Mouse (Mus musculus) limb, embryonic 10.5 days (tissue): ENCODE results near the gene Kcna7. TPM values are rescaled to one million over a fixed set of nuclear protein-coding genes. Genes with fewer than 3 reads are reported as not detected.

Source experiments
- DNase-seq: peaks from one replicate; pipeline ENCODE4 v3.0.0-alpha.2; 2017; ENCODE audit warnings: low spot score
- H3K27ac ChIP-seq: fragments of 300-500 bp; sonication (generic); 2 replicates; pipeline ENCODE4 v1.5.1; 2016; ENCODE audit warnings: mild to moderate bottlenecking
- H3K27me3 ChIP-seq: fragments of 300-500 bp; sonication (generic); 2 replicates; pipeline ENCODE4 v1.6.1; 2016; ENCODE audit warnings: low read depth, mild to moderate bottlenecking; ENCODE audit not compliant: poor library complexity, severe bottlenecking
- H3K36me3 ChIP-seq: fragments of 300-500 bp; sonication (generic); 2 replicates; pipeline ENCODE4 v1.6.1; 2016; ENCODE audit warnings: mild to moderate bottlenecking, moderate library complexity
- H3K4me1 ChIP-seq: fragments of 300-500 bp; sonication (generic); 2 replicates; pipeline ENCODE4 v1.6.1; 2016
- H3K4me3 ChIP-seq: fragments of 300-500 bp; sonication (generic); 2 replicates; pipeline ENCODE4 v1.5.1; 2016; ENCODE audit warnings: mild to moderate bottlenecking, moderate library complexity
- H3K9me3 ChIP-seq: fragments of 300-500 bp; sonication (generic); replicated peaks from 2 replicates; pipeline ENCODE4 v1.6.1; 2016; ENCODE audit warnings: mild to moderate bottlenecking
- WGBS: fragments of 180-500 bp; shearing (Covaris S2); methylation state at CpG from one replicate; pipeline ENCODE4 v1.1.7; 2016; 5-methylcytosine and 5-hydroxymethylcytosine counted together
- polyA plus RNA-seq: library from polyadenylated mRNA; unstranded; fragments of >200 nt; fragmentation: Nextera tagmentation; extraction: Ambion mirVana; gene quantifications from 2 replicates; pipeline ENCODE4 v1.2.1, GENCODE M21; 2016

Kcna7 gene
- polyA plus RNA-seq, 1 experiment from 2014 or later, result 0.06 TPM

- no peak for DNase-seq
- Histone ChIP-seq H3K36me3 (peaks cover 26% of the 10 kb centered on the region), H3K4me1 (peaks cover 48% of the 10 kb centered on the region), H3K27me3 (peaks cover 92% of the 10 kb centered on the region), H3K27ac (no peak overlapping the region), H3K4me3 (peak overlapping the region; percentile 16; the same call in 1 of the 2 replicates), H3K9me3 (no peaks in the 10 kb centered on the region)
- 10% methylated on average over 13 of the region's 13 CpGs for WGBS
Measured at GRCm38 (mm10) chr7:45417962-45418492, 12.6 kb downstream of the Kcna7 start.

DNA sequence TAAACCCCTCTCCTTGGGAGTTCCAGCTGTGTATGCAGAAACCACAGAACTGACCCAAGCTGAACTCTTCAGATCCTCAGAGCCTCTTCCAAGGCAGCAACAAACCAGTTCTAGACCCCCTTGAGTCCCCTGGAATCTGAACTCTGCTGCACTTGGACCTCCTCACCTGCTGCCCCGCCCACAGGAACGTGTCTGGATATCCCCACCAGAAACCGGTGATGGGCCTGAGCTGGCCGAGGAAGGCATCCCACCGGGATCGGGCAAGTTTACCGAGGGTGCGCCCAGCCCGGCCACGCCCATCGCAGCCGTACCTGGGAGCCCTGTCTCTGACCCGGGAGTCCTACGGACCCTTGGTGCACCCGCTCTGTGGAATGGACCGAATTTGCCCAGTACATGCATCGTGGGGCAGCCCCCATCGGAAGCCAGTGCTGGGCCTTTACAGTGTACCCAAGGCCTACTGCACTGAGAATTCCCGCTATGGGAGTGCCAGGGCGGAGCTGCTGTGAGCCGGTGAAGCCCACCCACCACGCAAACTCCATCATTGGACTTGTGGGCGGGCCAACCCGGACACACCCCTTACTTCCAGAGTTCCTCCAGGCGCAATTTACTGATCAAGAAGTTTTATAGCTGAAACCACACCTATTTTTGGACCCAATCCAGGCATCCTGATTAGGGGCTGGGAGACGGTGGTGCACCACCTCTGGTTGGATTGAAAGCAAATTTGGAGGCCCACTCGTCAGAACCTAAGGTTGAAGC lies 14.6 kb downstream of the Kcna7 start:
- Histone ChIP-seq H3K4me3 (peak overlapping the region; percentile 20; the same call in 1 of the 2 replicates), H3K27me3 (peaks cover 72% of the 10 kb centered on the region), H3K27ac (0 out of 2 replicates have a peak overlapping the region, but pooled peaks have one; percentile 10), H3K9me3 (no peaks in the 10 kb centered on the region), H3K4me1 (peaks cover 30% of the 10 kb centered on the region), H3K36me3 (peaks cover 47% of the 10 kb centered on the region)
- peak; percentile 61 for DNase-seq
- WGBS, result 9% methylated on average over 27 of the region's 27 CpGs

- H3K27me3 ChIP-seq, result peaks cover 67% of the 10 kb centered on the region
- H3K9me3 ChIP-seq, result no peaks in the 10 kb centered on the region
- peak within 1 kb of the TSS; percentile 20; the same call in 1 of the 2 replicates for H3K4me3 ChIP-seq
- H3K36me3 ChIP-seq, result peaks cover 52% of the 10 kb centered on the region
- peaks cover 26% of the 10 kb centered on the region for H3K4me1 ChIP-seq
- DNase-seq, result no peak
- 0 out of 2 replicates have a peak within 1 kb of the TSS, but pooled peaks have one; percentile 10 for H3K27ac ChIP-seq
- 55% methylated on average over 6 of the region's 6 CpGs for WGBS
Measured at GRCm38 (mm10) chr7:45420615-45420919, 15.1 kb downstream of the Kcna7 start, which contains the start of gene Lhb. Gene Lhb, plus strand, starts transcription at chr7:45420820.

DNA sequence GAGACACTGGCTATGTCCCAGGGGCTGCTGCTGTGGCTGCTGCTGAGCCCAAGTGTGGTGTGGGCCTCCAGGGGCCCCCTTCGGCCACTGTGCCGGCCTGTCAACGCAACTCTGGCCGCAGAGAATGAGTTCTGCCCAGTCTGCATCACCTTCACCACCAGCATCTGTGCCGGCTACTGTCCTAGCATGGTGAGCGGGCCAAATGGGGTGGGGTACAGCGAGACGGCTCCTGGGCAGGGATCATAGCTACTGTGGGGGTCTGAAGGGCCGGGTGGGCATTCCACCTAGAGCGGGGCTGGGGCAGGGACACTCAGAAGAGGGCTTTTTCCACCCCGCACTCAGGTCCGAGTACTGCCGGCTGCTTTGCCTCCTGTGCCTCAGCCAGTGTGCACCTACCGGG lies 15.7 kb downstream of the Kcna7 start:
- peaks cover 58% of the 10 kb centered on the region for H3K36me3 ChIP-seq
- H3K27me3 ChIP-seq, result peaks cover 61% of the 10 kb centered on the region

DNA sequence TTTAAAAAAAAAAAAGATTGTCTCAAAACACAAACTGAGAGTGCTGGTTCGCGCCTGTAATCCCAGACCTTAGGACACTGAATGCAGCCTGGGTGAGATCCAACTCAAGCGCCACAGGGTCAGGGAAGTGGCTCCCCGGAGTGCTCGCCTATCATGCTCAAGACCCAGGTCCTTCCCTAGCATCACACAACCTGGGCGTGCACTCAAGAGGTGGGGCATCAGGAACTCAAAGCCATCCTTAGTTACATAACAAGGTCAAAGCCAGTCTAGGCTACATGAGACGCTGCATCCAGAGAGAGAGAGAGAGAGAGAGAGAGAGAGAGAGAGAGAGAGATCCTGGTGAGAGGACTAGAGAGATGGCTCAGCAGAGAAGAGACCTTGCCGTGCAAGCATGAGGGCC lies 21.1 kb downstream of the Kcna7 start:
- Histone ChIP-seq H3K27ac (no peak overlapping the region), H3K9me3 (no peaks in the 10 kb centered on the region), H3K27me3 (peaks cover 7% of the 10 kb centered on the region), H3K36me3 (peaks cover 100% of the 10 kb centered on the region), H3K4me3 (no peak overlapping the region), H3K4me1 (no peaks in the 10 kb centered on the region)
- DNase-seq, result no peak
- 95% methylated on average over 8 of the region's 8 CpGs for WGBS

More for the DNA sequence above, 15.7 kb downstream of the Kcna7 start:
- 91% methylated on average over 14 of the region's 14 CpGs for WGBS
- no peak overlapping the region for H3K4me3 ChIP-seq
- peaks cover 22% of the 10 kb centered on the region for H3K4me1 ChIP-seq
- H3K27ac ChIP-seq, result no peak overlapping the region
- no peaks in the 10 kb centered on the region for H3K9me3 ChIP-seq
- DNase-seq, result no peak

DNA sequence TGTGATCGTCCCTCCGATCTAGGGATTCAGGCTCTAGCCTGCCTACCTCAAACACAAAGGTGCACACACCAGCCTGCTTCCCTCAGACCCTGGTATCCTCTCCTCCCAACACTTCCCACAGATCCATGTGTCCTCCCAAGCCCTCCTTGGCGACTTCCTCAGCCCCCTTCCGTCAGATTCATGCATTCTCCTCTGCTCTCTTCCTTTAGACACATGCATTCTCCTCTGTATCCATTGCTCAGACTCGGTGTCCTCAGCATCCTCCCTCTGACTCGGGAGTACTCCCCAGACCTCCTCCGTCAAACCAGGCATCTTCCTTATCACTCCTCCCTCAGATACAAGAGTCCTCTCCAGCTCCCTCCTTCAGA lies 28.4 kb downstream of the Kcna7 start:
- no peaks in the 10 kb centered on the region for H3K9me3 ChIP-seq
- peaks cover 52% of the 10 kb centered on the region for H3K4me1 ChIP-seq
- no peaks in the 10 kb centered on the region for H3K27me3 ChIP-seq
- no peak for DNase-seq
- WGBS, result under 1% methylated on average over 7 of the region's 7 CpGs
- H3K36me3 ChIP-seq, result peaks cover 41% of the 10 kb centered on the region
- H3K27ac ChIP-seq, result peak overlapping the region; percentile 88
- peak overlapping the region; percentile 78 for H3K4me3 ChIP-seq

DNA sequence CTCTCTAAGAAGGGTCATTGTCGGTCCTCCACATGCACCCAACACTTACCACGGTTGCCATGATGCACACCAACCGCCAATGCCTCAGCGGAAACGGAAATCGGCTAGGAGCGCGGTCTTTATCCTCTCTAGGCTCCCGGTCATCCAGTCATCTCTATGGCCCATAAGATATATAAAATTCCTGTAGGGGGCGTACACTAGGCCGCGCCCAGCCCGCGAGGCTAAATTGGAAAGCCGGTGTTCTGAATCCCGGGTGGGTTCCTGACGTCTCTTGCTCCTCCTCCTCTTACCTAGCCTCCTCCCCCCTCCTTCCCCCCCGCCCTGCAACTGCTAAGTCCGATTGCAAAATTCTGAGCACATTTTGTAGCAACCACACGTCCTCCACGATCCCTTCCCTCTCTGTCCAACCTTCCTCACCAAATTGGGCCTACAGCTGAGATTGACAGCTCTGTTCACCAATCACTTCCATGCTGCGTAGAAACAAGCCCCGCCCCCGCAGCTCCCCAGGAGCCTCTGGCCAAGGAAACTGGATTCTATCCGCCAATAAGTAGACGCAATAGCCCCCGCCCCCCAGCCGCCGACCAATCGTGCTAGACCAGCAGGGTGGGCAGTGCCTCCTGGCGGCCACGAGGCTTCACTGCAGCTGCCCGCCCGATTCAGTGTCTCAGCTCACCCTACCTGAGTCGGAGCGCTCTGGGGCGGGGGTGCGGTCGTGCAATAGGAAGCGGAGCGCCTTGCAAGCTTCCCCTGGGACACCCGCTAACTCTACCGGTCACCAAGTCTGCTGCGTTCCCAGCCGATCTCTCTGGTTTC lies 29.0 kb downstream of the Kcna7 start, which contains the start of gene Gys1:
Gene Gys1 (plus strand): TSS at position 642 of the 813 bp plus-strand sequence.
- Histone ChIP-seq H3K9me3 (no peaks in the 10 kb centered on the region), H3K27me3 (no peaks in the 10 kb centered on the region), H3K4me1 (peaks cover 52% of the 10 kb centered on the region), H3K27ac (peak within 1 kb of the TSS; percentile 88), H3K36me3 (peaks cover 38% of the 10 kb centered on the region), H3K4me3 (peak within 1 kb of the TSS; percentile 78)
- peak; percentile 100 for DNase-seq
- under 1% methylated on average over 45 of the region's 45 CpGs for WGBS

- no peaks in the 10 kb centered on the region for H3K27me3 ChIP-seq
- WGBS, result 2% methylated on average over 16 of the region's 16 CpGs
- peaks cover 38% of the 10 kb centered on the region for H3K36me3 ChIP-seq
- H3K9me3 ChIP-seq, result no peaks in the 10 kb centered on the region
- H3K4me1 ChIP-seq, result peaks cover 52% of the 10 kb centered on the region
- no peak for DNase-seq
- H3K4me3 ChIP-seq, result peak overlapping the region; percentile 78
- H3K27ac ChIP-seq, result peak overlapping the region; percentile 88
Measured at GRCm38 (mm10) chr7:45435038-45435437, 29.6 kb downstream of the Kcna7 start.

GRCm38 (mm10) chr7:45436444-45436843 lies 31.0 kb downstream of the Kcna7 start:
- Histone ChIP-seq H3K27ac (no peak overlapping the region; the same call in 1 of the 2 replicates), H3K9me3 (no peaks in the 10 kb centered on the region), H3K36me3 (peaks cover 38% of the 10 kb centered on the region), H3K4me1 (peaks cover 52% of the 10 kb centered on the region), H3K27me3 (no peaks in the 10 kb centered on the region), H3K4me3 (peak overlapping the region; percentile 35; the same call in 1 of the 2 replicates)
- 93% methylated on average over 5 of the region's 5 CpGs for WGBS
- DNase-seq, result no peak

- peak; percentile 39 for DNase-seq
- Histone ChIP-seq H3K27ac (peak overlapping the region; percentile 75), H3K4me3 (peak overlapping the region; percentile 35)
Measured at GRCm38 (mm10) chr7:45437046-45437445, 31.6 kb downstream of the Kcna7 start.

GRCm38 (mm10) chr7:45437521-45438276 lies 32.2 kb downstream of the Kcna7 start, which contains the start of gene Ruvbl2:
Gene Ruvbl2, minus strand, starts transcription at chr7:45438096.
- DNase-seq, result peak; percentile 57
- H3K4me3 ChIP-seq, result peak within 1 kb of the TSS; percentile 35
- peaks cover 48% of the 10 kb centered on the region for H3K4me1 ChIP-seq
- H3K36me3 ChIP-seq, result peaks cover 34% of the 10 kb centered on the region
- H3K27me3 ChIP-seq, result no peaks in the 10 kb centered on the region
- peak within 1 kb of the TSS; percentile 75 for H3K27ac ChIP-seq
- no peaks in the 10 kb centered on the region for H3K9me3 ChIP-seq
- 13% methylated on average over 19 of the region's 19 CpGs for WGBS

More at GRCm38 (mm10) chr7:45437046-45437445, 31.6 kb downstream of the Kcna7 start:
- WGBS, result 20% methylated on average over 6 of the region's 6 CpGs
- H3K27me3 ChIP-seq, result no peaks in the 10 kb centered on the region
- peaks cover 35% of the 10 kb centered on the region for H3K36me3 ChIP-seq
- H3K4me1 ChIP-seq, result peaks cover 52% of the 10 kb centered on the region
- no peaks in the 10 kb centered on the region for H3K9me3 ChIP-seq
